Mouse (Mus musculus) gastrocnemius, adult 2 months (tissue): ENCODE measurements around the gene Lingo1. TPM values are rescaled to one million over a fixed set of nuclear protein-coding genes. Genes with fewer than 3 reads are reported as not detected.

Source experiments
- DNase-seq: peaks from one replicate; pipeline ENCODE4 v3.0.0; 2022
- H3K27ac ChIP-seq: fragments of 200-600 bp; 2 replicates; pipeline ENCODE4 v1.8.1; 2022; ENCODE audit warnings: mild to moderate bottlenecking
- H3K4me3 ChIP-seq: fragments of 200-600 bp; 2 replicates; pipeline ENCODE4 v1.8.1; 2022; ENCODE audit warnings: mild to moderate bottlenecking, moderate library complexity
- CTCF ChIP-seq: fragments of 200-600 bp; IDR thresholded peaks from 2 replicates; pipeline ENCODE4 v1.8.1; 2022; ENCODE audit warnings: antibody characterized with exemption, mild to moderate bottlenecking, moderate library complexity
- intact Hi-C: fragments of 180-260 bp; cut with DNase I; formaldehyde crosslinking; loops from one replicate; pipeline ENCODE4 v1.15.1; 2025
- total RNA-seq, 2 experiments: library from RNA; stranded (reverse); gene quantifications; 2 replicates each; pipeline ENCODE4 v1.2.3; 2021

Lingo1 gene
- total RNA-seq, 2 experiments from 2014 or later, result 0.17 to 0.48 TPM

- TF ChIP-seq CTCF, result no peak
- H3K27ac ChIP-seq, result no peak overlapping the region
- H3K4me3 ChIP-seq, result no peak overlapping the region
Observed at GRCm38 (mm10) chr9:56584043-56584424, 212.2 kb downstream of the Lingo1 start.

GRCm38 (mm10) chr9:56583139-56584042 is 212.9 kb downstream of the Lingo1 start:
- intact Hi-C loops, result no loop called here
- Histone ChIP-seq H3K27ac (no peak overlapping the region), H3K4me3 (no peak overlapping the region)
- no peak for DNase-seq
- no peak for TF ChIP-seq CTCF

More at GRCm38 (mm10) chr9:56584043-56584424, 212.2 kb downstream of the Lingo1 start:
- no peak for DNase-seq
- intact Hi-C loops, result no loop called here

DNA sequence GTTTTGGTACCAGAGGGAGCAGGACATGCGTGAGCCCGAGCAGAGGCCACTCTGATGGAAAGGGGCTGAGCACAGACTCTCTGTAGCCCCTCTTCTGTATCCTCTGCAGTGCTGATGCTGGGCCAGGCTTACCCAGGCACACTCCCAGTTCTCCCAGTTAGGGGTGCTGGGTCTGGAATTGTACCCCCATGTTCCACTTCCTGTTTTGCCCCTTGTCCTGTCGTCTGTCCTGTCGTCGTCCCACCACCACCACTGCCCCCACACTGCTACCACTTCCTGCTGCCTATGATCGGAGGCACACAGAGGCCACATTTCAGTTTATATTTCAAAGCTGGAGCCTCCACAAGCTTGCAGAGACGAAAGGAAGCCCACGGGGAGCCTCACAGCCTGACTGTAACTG is 213.6 kb downstream of the Lingo1 start:
- intact Hi-C loops, result no loop called here
- Histone ChIP-seq H3K27ac (no peak overlapping the region), H3K4me3 (no peak overlapping the region)
- DNase-seq, result no peak
- no peak for TF ChIP-seq CTCF

DNA sequence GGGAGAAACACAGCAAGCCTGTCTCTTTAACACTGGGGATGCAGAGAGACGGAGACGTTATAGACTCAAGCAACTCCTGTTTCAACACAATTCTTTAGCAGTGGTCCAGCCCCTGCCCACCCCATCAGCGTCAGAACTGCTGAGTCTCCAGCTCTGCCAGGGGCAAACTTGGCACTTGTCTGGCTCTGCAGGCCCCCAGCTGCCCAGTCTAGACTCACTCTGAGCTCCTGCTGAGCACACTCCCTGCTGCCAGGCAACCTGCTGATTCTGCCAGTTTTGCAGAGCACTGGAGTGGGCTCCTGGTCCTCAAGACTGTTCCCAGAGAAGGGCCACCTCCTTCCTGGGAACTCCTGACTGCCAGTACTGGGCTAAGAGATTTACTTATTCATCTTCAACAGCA is 214.6 kb downstream of the Lingo1 start:
- Histone ChIP-seq H3K4me3 (no peak overlapping the region), H3K27ac (no peak overlapping the region)
- intact Hi-C loops, result no loop called here
- no peak for DNase-seq
- TF ChIP-seq CTCF, result no peak

DNA sequence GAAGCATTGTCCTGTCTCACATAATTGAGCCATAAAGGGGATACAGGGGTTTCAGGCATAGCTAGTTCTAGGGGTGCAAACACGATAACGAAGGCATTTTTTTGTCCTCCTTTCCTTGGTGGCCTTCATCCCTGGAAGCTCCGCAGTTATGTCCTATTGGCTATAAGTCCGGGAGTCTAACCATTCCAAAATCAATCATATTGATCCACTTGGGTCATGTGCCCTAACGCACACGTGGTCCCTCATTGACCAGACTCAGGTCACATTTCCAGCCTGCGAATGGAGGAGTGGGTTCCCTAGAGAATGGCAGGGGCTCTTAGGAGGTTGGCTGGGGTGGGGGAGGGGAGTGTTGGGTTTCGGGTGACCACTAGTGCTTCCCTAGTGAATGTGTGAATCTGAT is 215.3 kb downstream of the Lingo1 start:
- no peak for DNase-seq
- intact Hi-C loops, result no loop called here
- Histone ChIP-seq H3K4me3 (no peak overlapping the region), H3K27ac (no peak overlapping the region)
- no peak for TF ChIP-seq CTCF

GRCm38 (mm10) chr9:56580101-56580500 is 216.2 kb downstream of the Lingo1 start:
- no peak overlapping the region for H3K4me3 ChIP-seq
- no peak for TF ChIP-seq CTCF
- DNase-seq, result no peak
- H3K27ac ChIP-seq, result no peak overlapping the region
- intact Hi-C loops, result no loop called here

- TF ChIP-seq CTCF, result no peak
- intact Hi-C loops, result no loop called here
- Histone ChIP-seq H3K4me3 (no peak overlapping the region), H3K27ac (no peak overlapping the region)
- no peak for DNase-seq
Observed at GRCm38 (mm10) chr9:56577405-56577804, 218.9 kb downstream of the Lingo1 start.

DNA sequence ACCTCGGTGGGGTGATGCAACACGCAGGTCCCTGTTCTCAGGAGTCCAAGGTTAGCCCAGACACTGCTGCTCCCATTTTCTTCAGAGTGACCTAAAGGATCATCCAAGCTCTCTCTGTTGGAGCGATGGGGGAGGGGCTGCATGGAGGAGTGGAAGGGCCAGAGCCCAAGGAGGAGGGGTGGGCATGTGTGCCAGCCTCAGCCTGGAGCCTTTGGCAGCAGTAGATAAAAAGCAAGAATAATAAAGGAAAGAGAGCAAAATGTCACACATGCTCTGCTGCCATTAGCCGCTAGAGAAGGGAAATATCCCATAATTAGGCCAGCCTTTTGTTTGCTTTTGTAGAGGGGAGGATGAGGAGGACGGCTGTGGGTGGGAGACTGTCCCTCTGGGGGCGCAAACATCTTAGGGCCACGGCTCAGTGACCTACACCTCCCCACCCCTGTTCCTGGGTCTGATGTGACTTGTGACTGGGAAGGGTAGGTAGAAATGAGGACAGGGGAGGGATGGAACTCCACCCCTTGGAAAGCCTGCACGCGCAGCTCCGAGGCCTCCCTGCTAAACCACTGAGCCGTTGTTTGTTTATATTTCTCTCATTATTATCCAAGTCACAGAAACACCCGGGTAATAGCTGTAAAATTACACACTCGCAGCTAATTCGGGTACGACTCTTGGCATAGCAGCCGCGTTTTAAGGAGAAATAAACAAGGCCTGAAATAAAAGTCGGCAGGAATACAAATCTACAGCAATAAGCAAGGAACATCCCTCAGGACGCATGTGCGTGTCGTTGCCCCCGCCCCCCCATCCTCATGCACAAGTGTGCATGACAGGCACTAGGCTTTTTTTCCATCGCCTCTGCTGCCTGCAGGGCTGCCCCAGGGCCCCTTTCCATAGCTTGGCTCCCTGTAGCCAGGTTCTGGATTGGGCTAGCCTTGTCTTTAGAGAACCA is 223.5 kb downstream of the Lingo1 start:
- DNase-seq, result no peak
- H3K27ac ChIP-seq, result 0 out of 2 replicates have a peak overlapping the region, but pooled peaks have one; percentile 28
- no peak for TF ChIP-seq CTCF
- intact Hi-C loops, result no loop called here
- peak overlapping the region; percentile 43 for H3K4me3 ChIP-seq

Other genes with a start within 250 kb of the Lingo1 start
- under 1 TPM in 1 of 2 experiments, not detected in 1; 0.22 TPM for gene Odf3l1, start 68.2 kb upstream of the Lingo1 start, total RNA-seq
- gene Cspg4, start 68.6 kb upstream of the Lingo1 start, total RNA-seq, result 1 to 10 TPM; 5.7 to 6.0 TPM
- gene Snx33, start 131.9 kb upstream of the Lingo1 start, total RNA-seq, result 1 to 10 TPM; 4.3 to 4.7 TPM
- 10 to 100 TPM; 49.1 to 51.4 TPM for gene Imp3, start 141.0 kb upstream of the Lingo1 start, total RNA-seq
- gene Snupn, start 154.4 kb upstream of the Lingo1 start, total RNA-seq, result 10 to 100 TPM in 1 of 2 experiments, 1 to 10 TPM in 1; 8.4 to 11.3 TPM
- gene Ptpn9, start 198.5 kb upstream of the Lingo1 start, total RNA-seq, result 1 to 10 TPM; 3.1 to 5.0 TPM